Mouse (Mus musculus) myocyte (in vitro differentiated cells): ENCODE data around the gene Cbx1. TPM values are rescaled to one million over a fixed set of nuclear protein-coding genes. Genes with fewer than 3 reads are reported as not detected.

Experiments
- H3K27me3 ChIP-seq: one replicate; pipeline ENCODE4 v1.6.1; 2011; ENCODE audit not compliant: control insufficient read depth, insufficient read depth, insufficient read length
- H3K36me3 ChIP-seq: one replicate; pipeline ENCODE4 v1.6.1; 2011; ENCODE audit not compliant: control insufficient read depth, insufficient read depth
- H3K4me2 ChIP-seq: one replicate; pipeline ENCODE4 v1.6.1; 2011; ENCODE audit warnings: low read depth, control low read depth
- H3K4me3 ChIP-seq: one replicate; pipeline ENCODE4 v1.5.1; 2011; ENCODE audit warnings: mild to moderate bottlenecking, control low read depth, moderate library complexity
- H3K79me2 ChIP-seq: one replicate; pipeline ENCODE4 v1.6.1; 2011; ENCODE audit not compliant: control insufficient read depth, insufficient read depth
- H3ac ChIP-seq: one replicate; pipeline ENCODE4 v1.6.1; 2011; ENCODE audit not compliant: control insufficient read depth, insufficient read length
- CEBPB ChIP-seq: IDR thresholded peaks from 2 replicates; pipeline ENCODE4 v1.6.1; 2011; ENCODE audit warnings: mild to moderate bottlenecking, moderate library complexity; ENCODE audit not compliant: poor library complexity, insufficient read depth, severe bottlenecking
- E2F4 ChIP-seq: IDR thresholded peaks from one replicate; pipeline ENCODE4 v1.6.1; 2011; ENCODE audit warnings: mild to moderate bottlenecking, control low read depth, moderate library complexity; ENCODE audit not compliant: insufficient read depth
- MAX ChIP-seq: IDR thresholded peaks from one replicate; pipeline ENCODE4 v1.6.1; 2011; ENCODE audit warnings: low read depth, mild to moderate bottlenecking, control low read depth
- MYOD1 ChIP-seq, 3 experiments: IDR thresholded peaks; one replicate each; pipeline ENCODE4 v1.6.1; 2011; ENCODE audit warnings: control low read depth in 2 of 3, low read depth in 2 of 3, mild to moderate bottlenecking in 2 of 3, moderate library complexity in 1 of 3; ENCODE audit not compliant: insufficient read length in 2 of 3, control insufficient read depth in 1 of 3
- MYOG ChIP-seq, 3 experiments: IDR thresholded peaks; one replicate each; pipeline ENCODE4 v1.6.1; 2011; ENCODE audit warnings: control low read depth in 2 of 3, low read depth in 2 of 3, mild to moderate bottlenecking in 2 of 3; ENCODE audit not compliant: insufficient read length in 2 of 3, control insufficient read depth in 1 of 3, insufficient read depth in 1 of 3
- POLR2A ChIP-seq: IDR thresholded peaks from one replicate; pipeline ENCODE4 v1.6.1; 2011; ENCODE audit warnings: low read depth, mild to moderate bottlenecking, control low read depth, moderate library complexity; ENCODE audit not compliant: insufficient read length
- POLR2AphosphoS2 ChIP-seq: IDR thresholded peaks from one replicate; pipeline ENCODE4 v1.6.1; 2011; ENCODE audit warnings: low read depth, control low read depth; ENCODE audit not compliant: insufficient read length
- REST ChIP-seq: IDR thresholded peaks from one replicate; pipeline ENCODE4 v1.6.1; 2011; ENCODE audit warnings: mild to moderate bottlenecking, control low read depth, moderate library complexity; ENCODE audit not compliant: insufficient read depth, insufficient read length
- SRF ChIP-seq: IDR thresholded peaks from one replicate; pipeline ENCODE4 v1.6.1; 2011; ENCODE audit warnings: low read depth; ENCODE audit not compliant: control insufficient read depth, insufficient read length
- TCF12 ChIP-seq: IDR thresholded peaks from one replicate; pipeline ENCODE4 v1.6.1; 2011; ENCODE audit warnings: mild to moderate bottlenecking, control low read depth; ENCODE audit not compliant: poor library complexity, insufficient read depth, severe bottlenecking
- TCF3 ChIP-seq: IDR thresholded peaks from one replicate; pipeline ENCODE4 v1.6.1; 2011; ENCODE audit warnings: low read depth, control low read depth; ENCODE audit not compliant: insufficient read length
- USF1 ChIP-seq: IDR thresholded peaks from one replicate; pipeline ENCODE4 v1.6.1; 2011; ENCODE audit warnings: low read depth, mild to moderate bottlenecking, control low read depth, moderate library complexity
- polyA plus RNA-seq: library from polyadenylated mRNA; unstranded; fragments of >200 nt; fragmentation: generic; extraction: Trizol; gene quantifications from one replicate; pipeline ENCODE4 v1.2.1, GENCODE M21; 2012; ENCODE audit warnings: missing spikeins

Gene Cbx1
- polyA plus RNA-seq, 1 experiment: 34.6 TPM

DNA sequence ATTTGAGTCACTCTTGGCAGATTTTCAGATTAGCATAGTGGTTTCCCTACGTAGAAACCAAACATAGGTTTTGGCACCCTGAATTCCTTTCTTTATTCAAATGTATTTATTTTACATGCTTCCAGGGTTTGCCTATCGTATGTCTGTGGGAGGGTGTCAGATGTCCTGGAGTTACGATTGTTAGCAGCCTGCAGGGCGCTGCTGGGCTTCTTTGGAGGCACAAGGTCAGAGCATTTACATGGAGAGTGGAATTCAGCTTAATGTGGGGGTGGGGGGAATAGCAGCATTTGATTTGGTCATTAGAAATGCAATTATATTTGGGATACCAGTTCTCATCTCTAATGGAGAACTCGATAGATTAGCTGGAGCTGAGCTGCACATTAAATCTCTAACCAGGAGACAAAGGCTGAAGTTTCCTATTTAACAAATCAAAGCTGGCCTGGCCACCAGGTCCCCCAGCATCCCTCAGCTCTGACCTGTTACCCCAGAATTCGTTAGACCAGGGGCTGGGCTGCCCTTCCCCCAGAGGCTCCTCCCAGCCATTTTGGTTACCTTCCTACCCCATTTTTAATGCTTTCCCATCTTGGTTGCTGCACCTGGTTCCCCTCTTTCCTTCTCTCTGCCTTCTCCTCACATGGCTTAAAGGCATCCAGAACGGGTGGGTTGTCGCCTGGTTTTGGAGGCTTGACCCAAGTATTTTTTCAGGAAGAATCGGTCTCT lies 2.0 kb upstream of the Cbx1 start:
- TF ChIP-seq REST (no peak), SRF (no peak), CEBPB (no peak), POLR2A (no peak), USF1 (no peak), E2F4 (no peak), MYOD1 (IDR thresholded peaks at IDR 0.05; ENCODE audit: control insufficient read depth in 1 of 3, insufficient read length in 2 of 3, low read depth in 2 of 3) (no peak), MYOG (IDR thresholded peaks at IDR 0.05; ENCODE audit: control insufficient read depth in 1 of 3, insufficient read depth in 1 of 3, insufficient read length in 2 of 3, low read depth in 2 of 3) (no peak), POLR2AphosphoS2 (no peak), TCF3 (no peak), MAX (no peak), TCF12 (no peak)
- H3K4me2 ChIP-seq: peak overlapping the region; percentile 28
- H3K27me3 ChIP-seq: no peaks in the 10 kb centered on the region
- no peak overlapping the region for H3ac ChIP-seq
- peaks cover 26% of the 10 kb centered on the region for H3K79me2 ChIP-seq
- no peak overlapping the region for H3K4me3 ChIP-seq
- H3K36me3 ChIP-seq: no peaks in the 10 kb centered on the region

- peak overlapping the region; percentile 80 for H3K4me2 ChIP-seq
- no peaks in the 10 kb centered on the region for H3K36me3 ChIP-seq
- peak overlapping the region; percentile 61 for H3ac ChIP-seq
- peak overlapping the region; percentile 85 for H3K4me3 ChIP-seq
- TF ChIP-seq POLR2A (no peak), MAX (no peak), TCF3 (no peak), REST (no peak), TCF12 (no peak), MYOD1 (IDR thresholded peaks at IDR 0.05; ENCODE audit: control insufficient read depth in 1 of 3, insufficient read length in 2 of 3, low read depth in 2 of 3) (no peak)
- H3K79me2 ChIP-seq: peaks cover 57% of the 10 kb centered on the region
- no peaks in the 10 kb centered on the region for H3K27me3 ChIP-seq
Measured at GRCm38 (mm10) chr11:96789990-96790389, 1.1 kb downstream of the Cbx1 start.

GRCm38 (mm10) chr11:96790681-96791080 lies 1.8 kb downstream of the Cbx1 start:
- Histone ChIP-seq H3K4me3 (peak overlapping the region; percentile 85), H3K36me3 (no peaks in the 10 kb centered on the region)
- TF ChIP-seq MYOG (IDR thresholded peaks at IDR 0.05; ENCODE audit: control insufficient read depth in 1 of 3, insufficient read depth in 1 of 3, insufficient read length in 2 of 3, low read depth in 2 of 3): no peak

GRCm38 (mm10) chr11:96795491-96795890 lies 6.6 kb downstream of the Cbx1 start:
- Histone ChIP-seq H3K36me3 (peaks cover 6% of the 10 kb centered on the region), H3K4me2 (no peak overlapping the region), H3ac (no peak overlapping the region), H3K79me2 (peaks cover 98% of the 10 kb centered on the region), H3K27me3 (no peaks in the 10 kb centered on the region), H3K4me3 (no peak overlapping the region)
- TF ChIP-seq MYOD1 (IDR thresholded peaks at IDR 0.05; ENCODE audit: control insufficient read depth in 1 of 3, insufficient read length in 2 of 3, low read depth in 2 of 3): no peak

More at GRCm38 (mm10) chr11:96790681-96791080, 1.8 kb downstream of the Cbx1 start:
- H3K4me2 ChIP-seq: peak overlapping the region; percentile 80
- peaks cover 64% of the 10 kb centered on the region for H3K79me2 ChIP-seq
- no peaks in the 10 kb centered on the region for H3K27me3 ChIP-seq
- H3ac ChIP-seq: no peak overlapping the region

DNA sequence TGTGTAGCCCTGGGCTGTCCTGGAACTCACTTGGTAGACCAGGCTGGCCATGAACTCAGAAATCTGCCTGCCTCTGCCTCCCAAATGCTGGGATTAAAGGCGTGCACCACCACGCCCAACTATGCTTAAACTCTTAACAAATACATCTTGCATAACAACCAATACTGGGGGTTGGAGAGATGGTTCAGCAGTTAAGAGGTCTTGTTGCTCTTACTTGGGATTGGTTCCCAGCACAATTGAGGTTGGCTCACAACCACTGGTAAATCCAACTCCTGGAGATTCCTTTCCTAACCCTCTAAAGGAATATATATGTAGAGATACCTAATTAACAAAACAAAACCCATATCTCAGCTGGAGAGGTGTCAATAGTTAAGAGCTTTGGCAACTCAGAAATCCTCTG lies 7.2 kb downstream of the Cbx1 start:
- H3ac ChIP-seq: no peak overlapping the region
- peaks cover 12% of the 10 kb centered on the region for H3K36me3 ChIP-seq
- H3K79me2 ChIP-seq: peaks cover 98% of the 10 kb centered on the region
- TF ChIP-seq POLR2AphosphoS2 (no peak), CEBPB (no peak), POLR2A (no peak), TCF3 (no peak), TCF12 (no peak), REST (no peak), MYOG (IDR thresholded peaks at IDR 0.05; ENCODE audit: control insufficient read depth in 1 of 3, insufficient read depth in 1 of 3, insufficient read length in 2 of 3, low read depth in 2 of 3) (no peak), E2F4 (no peak), SRF (no peak), MAX (no peak), MYOD1 (IDR thresholded peaks at IDR 0.05; ENCODE audit: control insufficient read depth in 1 of 3, insufficient read length in 2 of 3, low read depth in 2 of 3) (no peak), USF1 (no peak)
- no peak overlapping the region for H3K4me3 ChIP-seq
- no peaks in the 10 kb centered on the region for H3K27me3 ChIP-seq
- no peak overlapping the region for H3K4me2 ChIP-seq
